Mouse (Mus musculus) neutrophil, adult 83 days (primary cell): Measurements from ENCODE around the gene Thbs2. TPM values are rescaled to one million over a fixed set of nuclear protein-coding genes. Genes with fewer than 3 reads are reported as not detected.

Experiments used
- total RNA-seq, 2 experiments: library from RNA; stranded (reverse); gene quantifications; one replicate each; pipeline ENCODE4 v1.2.4; 2023

The Thbs2 gene
- total RNA-seq, result not detected

GRCm38 (mm10) chr17:14693994-14694374 lies at the start of gene Thbs2:
TSS of gene Thbs2 (minus strand) at chr17:14694235.

Other genes starting within 250 kb of the Thbs2 start
- under 1 TPM; 0.92 to 0.99 TPM for gene Wdr27, start 248.9 kb upstream of the Thbs2 start, total RNA-seq
- 10 to 100 TPM; 19.2 to 24.0 TPM for gene 1600012H06Rik, start 248.9 kb upstream of the Thbs2 start, total RNA-seq